Mouse (Mus musculus): ENCODE results near the gene Ankrd13a.

DNA sequence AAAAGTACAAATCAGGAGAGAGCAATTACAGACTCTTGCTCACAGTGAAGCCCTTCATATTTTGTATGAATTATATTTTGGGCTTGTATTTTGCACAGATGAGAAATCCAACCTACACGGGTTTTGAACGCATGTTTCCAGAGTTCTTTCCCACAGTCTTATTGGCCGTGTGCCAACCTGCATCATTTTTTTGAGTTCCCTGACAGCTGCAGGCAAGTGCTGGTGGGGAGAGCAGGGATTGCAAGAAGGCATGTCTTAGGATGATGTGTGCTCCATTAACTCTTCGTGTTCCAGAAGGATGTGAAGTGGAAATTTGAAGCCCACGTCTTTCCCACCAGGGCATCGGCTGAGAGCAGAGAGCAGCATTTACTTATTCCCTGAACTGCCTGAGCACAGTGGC lies 42.1 kb downstream of the Ankrd13a start:
- TF ChIP-seq POLR2A (IDR thresholded peaks at IDR 0.05; ENCODE audit: extremely low read depth, insufficient read depth, low read length), result no peak
- no peak for TF ChIP-seq CTCF (IDR thresholded peaks at IDR 0.05; ENCODE audit: low read depth, low read length)
